Mouse (Mus musculus) spleen, postnatal 0 days (tissue): ENCODE data around the gene Olfr38. TPM values are rescaled to one million over a fixed set of nuclear protein-coding genes. Genes with fewer than 3 reads are reported as not detected.

Experiments
- polyA plus RNA-seq: library from polyadenylated mRNA; unstranded; fragments of >200 nt; fragmentation: Nextera tagmentation; extraction: Ambion mirVana; gene quantifications from 2 replicates; pipeline ENCODE4 v1.2.1, GENCODE M21; 2015

Olfr38 gene
- not detected in 2 replicates for polyA plus RNA-seq

GRCm38 (mm10) chr6:42756104-42756503 is at the start of gene Olfr38:
Gene Olfr38 (plus strand): TSS chr6:42756404.

DNA sequence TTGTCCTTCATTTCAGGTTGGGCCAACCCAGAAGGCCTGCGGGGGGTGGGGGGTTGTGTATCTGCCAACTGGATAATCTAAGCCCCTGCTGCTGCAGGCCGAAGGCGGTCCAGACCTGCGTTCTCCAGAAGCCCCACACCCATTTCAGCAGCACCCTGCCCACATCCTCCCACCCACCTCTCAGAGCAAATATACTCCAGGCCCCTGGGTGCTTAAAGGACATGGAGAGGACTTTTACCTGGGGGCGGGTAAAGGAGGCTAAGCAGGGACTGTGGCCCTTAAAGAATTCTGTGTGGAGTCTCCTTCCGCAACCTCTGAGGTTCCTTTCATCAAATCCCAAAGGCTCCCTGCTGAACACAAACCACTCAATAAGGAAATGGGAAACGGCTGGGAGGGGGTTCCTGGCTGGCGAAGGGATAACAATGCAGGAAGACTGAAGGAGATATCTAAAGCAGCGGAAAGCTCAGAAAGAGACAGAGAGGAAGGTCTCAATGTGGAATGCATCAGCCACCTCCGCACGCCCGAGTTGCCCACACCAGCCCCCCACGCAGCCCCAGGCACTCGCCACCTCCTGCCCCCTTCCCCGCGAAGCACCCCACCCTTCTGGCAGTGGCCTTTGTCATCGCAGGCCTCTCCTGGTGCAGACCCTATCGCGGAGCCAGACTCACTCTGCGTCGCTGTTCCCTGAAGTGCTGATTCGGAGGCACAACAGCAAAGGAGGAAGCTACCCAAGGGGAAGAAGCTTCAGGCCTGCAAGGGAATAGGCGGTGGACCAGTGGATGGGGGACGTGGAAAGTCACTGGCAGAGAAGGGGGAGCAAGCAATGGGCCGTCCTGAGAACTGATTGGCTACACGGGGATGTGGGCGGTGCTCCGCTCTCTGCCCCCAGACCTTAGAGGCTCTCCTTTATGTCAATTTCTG is 46.7 kb upstream of the Olfr38 start, which contains the start of gene Tcaf1:
Gene Tcaf1, minus strand, starts transcription at position 798 of the 921 bp plus-strand sequence.

GRCm38 (mm10) chr6:42739071-42739470 is 17.1 kb upstream of the Olfr38 start, which contains the start of gene Olfr453:
Gene Olfr453 (plus strand): TSS chr6:42739371.

DNA sequence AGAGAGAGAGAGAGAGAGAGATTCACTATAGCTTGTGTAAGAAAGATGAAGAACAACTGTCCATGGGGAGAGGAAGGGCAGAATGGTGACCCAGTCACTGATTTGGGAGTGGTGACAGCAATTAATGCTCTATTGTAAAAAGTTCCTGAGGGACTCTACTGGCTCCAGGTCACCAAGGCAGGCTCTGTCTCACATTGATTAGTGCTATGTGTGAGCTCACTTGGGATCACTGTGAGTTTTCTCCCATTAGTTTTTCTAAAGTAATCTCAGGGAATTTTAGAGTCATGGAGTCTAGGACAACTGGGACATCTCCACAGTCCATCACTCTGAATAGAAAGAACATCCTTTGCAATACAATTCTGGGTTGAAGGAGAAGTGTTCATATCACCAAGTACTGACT is 28.6 kb downstream of the Olfr38 start, which contains the start of gene Olfr452:
Gene Olfr452, plus strand, starts transcription at position 301 of the 400 bp plus-strand sequence.

GRCm38 (mm10) chr6:42811639-42812038 is 55.4 kb downstream of the Olfr38 start, which contains the start of gene Olfr450:
Gene Olfr450 (plus strand): TSS chr6:42811939.

Other genes starting within 250 kb of the Olfr38 start
- 0.11 TPM in 1 of 2 replicates, not detected in the other for gene Olfr455, start 208.8 kb upstream of the Olfr38 start, polyA plus RNA-seq
- gene Tcaf3, start 158.7 kb upstream of the Olfr38 start, polyA plus RNA-seq = not detected in 2 replicates
- 0.98 and 1.0 TPM in 2 replicates for gene Tcaf2, start 111.2 kb upstream of the Olfr38 start, polyA plus RNA-seq
- gene Tcaf1, start 46.3 kb upstream of the Olfr38 start, polyA plus RNA-seq = 8.9 and 10.6 TPM in 2 replicates
- not detected in 2 replicates for gene Olfr453, start 17.0 kb upstream of the Olfr38 start, polyA plus RNA-seq
- gene Olfr452, start 28.7 kb downstream of the Olfr38 start, polyA plus RNA-seq = not detected in 2 replicates
- not detected in 2 replicates for gene Olfr450, start 55.5 kb downstream of the Olfr38 start, polyA plus RNA-seq
- not detected in 2 replicates for gene Olfr449, start 78.0 kb downstream of the Olfr38 start, polyA plus RNA-seq
- gene Olfr448, start 134.0 kb downstream of the Olfr38 start, polyA plus RNA-seq = not detected in 2 replicates
- gene Olfr447, start 152.5 kb downstream of the Olfr38 start, polyA plus RNA-seq = not detected in 2 replicates
- gene Olfr446, start 165.0 kb downstream of the Olfr38 start, polyA plus RNA-seq = not detected in 2 replicates
- gene Olfr444, start 192.7 kb downstream of the Olfr38 start, polyA plus RNA-seq = not detected in 2 replicates